24 mouse cellular contexts compared by ENCODE assay signal in genomic region chr11:98335250-98335649, GRCm38 (mm10). TPM values are rescaled to one million over a fixed set of nuclear protein-coding genes. Genes with fewer than 3 reads are reported as not detected.
DNase-seq lines count a peak whose midpoint lies in the region; ATAC-seq and TF ChIP-seq lines count a peak whose summit lies in the region.
"Had no signal": no experiment of that assay in that cellular context is flagged by ENCODE, and none has a peak within 500 bp of the region (broad histone marks: within the 10 kb centered on the region; RNA-seq: fewer than 3 reads in every experiment).

No protein-coding gene starts in this region.

- H3K27ac ChIP-seq in forebrain, embryonic 13.5 days = peak overlapping the region; percentile 86; the same call in 1 of the 2 replicates
- no peak overlapping the region for H3K27ac ChIP-seq in forebrain, embryonic 10.5 days
- no peak overlapping the region for H3K27ac ChIP-seq in lung, embryonic 14.5 days (ENCODE audit: low read depth)
- H3K27ac ChIP-seq: embryonic facial prominence, embryonic 10.5 days; gastrocnemius, adult 2 months; heart, embryonic 10.5 days; hindbrain, embryonic 10.5 days; kidney, postnatal 0 days; limb, embryonic 13.5 days; midbrain, embryonic 10.5 days had no signal

- peaks cover 94% of the 10 kb centered on the region for H3K27me3 ChIP-seq in forebrain, embryonic 13.5 days
- H3K27me3 ChIP-seq in forebrain, embryonic 10.5 days (ENCODE audit: poor library complexity, severe bottlenecking) = peaks cover 100% of the 10 kb centered on the region
- H3K27me3 ChIP-seq in lung, embryonic 14.5 days (ENCODE audit: insufficient read depth, low read length) = peaks cover 99% of the 10 kb centered on the region

- no peaks in the 10 kb centered on the region for H3K9me3 ChIP-seq in forebrain, embryonic 13.5 days (replicated peaks)
- no peaks in the 10 kb centered on the region for H3K9me3 ChIP-seq in forebrain, embryonic 10.5 days
- no peaks in the 10 kb centered on the region for H3K9me3 ChIP-seq in lung, embryonic 14.5 days (ENCODE audit: low read depth, low read length)
- H3K9me3 ChIP-seq: embryonic facial prominence, embryonic 10.5 days; heart, embryonic 10.5 days; hindbrain, embryonic 10.5 days; limb, embryonic 13.5 days; midbrain, embryonic 10.5 days had no signal

- 8% methylated on average over 9 of the region's 9 CpGs for WGBS in forebrain, embryonic 13.5 days
- 8% methylated on average over 9 of the region's 9 CpGs for WGBS in forebrain, embryonic 10.5 days
- 5% methylated on average over 9 of the region's 9 CpGs for WGBS in lung, embryonic 14.5 days

- DNase-seq in CD4-positive, CD25-positive, alpha-beta regulatory T cell, adult 2 months (ENCODE audit: low read depth, low spot score) = peak; percentile 48
- DNase-seq in forebrain, embryonic 10.5 days (ENCODE audit: extremely low spot score, low spot score) = no peak
- DNase-seq in lung, embryonic 14.5 days = peak; percentile 45
- no peak for DNase-seq in lung, postnatal 36 days
- no peak for DNase-seq in ovary, postnatal 14 days (ENCODE audit: low spot score)
- DNase-seq in testis, postnatal 10 days (ENCODE audit: low spot score) = no peak
- DNase-seq: adrenal gland, postnatal 10 days; gastrocnemius, adult 2 months; kidney, adult 18-20 months; lung, postnatal 14 days; retina, postnatal 1 day; thymus, postnatal 14 days had no signal

- TF ChIP-seq CTCF in lung, embryonic 14.5 days (IDR thresholded peaks at IDR 0.05; ENCODE audit: low read depth) = no peak

- H3K36me3 ChIP-seq in forebrain, embryonic 13.5 days (ENCODE audit: poor library complexity, severe bottlenecking) = no peaks in the 10 kb centered on the region
- H3K36me3 ChIP-seq in forebrain, embryonic 10.5 days (replicated peaks) = no peaks in the 10 kb centered on the region
- no peaks in the 10 kb centered on the region for H3K36me3 ChIP-seq in lung, embryonic 14.5 days (ENCODE audit: insufficient read depth)
- H3K36me3 ChIP-seq: embryonic facial prominence, embryonic 10.5 days; heart, embryonic 10.5 days; hindbrain, embryonic 10.5 days; limb, embryonic 13.5 days; midbrain, embryonic 10.5 days had no signal

- no peak for ATAC-seq in CD4-positive, CD25-positive, alpha-beta regulatory T cell, adult 4 months
- no peak for ATAC-seq in forebrain, embryonic 13.5 days
- ATAC-seq in lung, embryonic 14.5 days (ENCODE audit: insufficient read depth) = no peak

- H3K4me1 ChIP-seq in forebrain, embryonic 13.5 days = peaks cover 73% of the 10 kb centered on the region
- H3K4me1 ChIP-seq in forebrain, embryonic 10.5 days = peaks cover 36% of the 10 kb centered on the region
- H3K4me1 ChIP-seq in lung, embryonic 14.5 days (ENCODE audit: insufficient read depth) = no peaks in the 10 kb centered on the region

- H3K9ac ChIP-seq in forebrain, embryonic 13.5 days = no peak overlapping the region
- no peak overlapping the region for H3K9ac ChIP-seq in lung, embryonic 14.5 days
- H3K9ac ChIP-seq: limb, embryonic 13.5 days had no signal

- H3K4me2 ChIP-seq in forebrain, embryonic 13.5 days = peak overlapping the region; percentile 60; the same call in 1 of the 2 replicates
- no peak overlapping the region for H3K4me2 ChIP-seq in lung, embryonic 14.5 days

- no peak overlapping the region for H3K4me3 ChIP-seq in forebrain, embryonic 13.5 days
- no peak overlapping the region for H3K4me3 ChIP-seq in forebrain, embryonic 10.5 days
- H3K4me3 ChIP-seq in lung, embryonic 14.5 days (ENCODE audit: low read depth, low read length) = no peak overlapping the region
- H3K4me3 ChIP-seq: gastrocnemius, adult 2 months had no signal

RNA-seq across cellular contexts. Expression of gene Neurod2, which starts 5.8 kb away (rescaled TPM):
- polyA plus RNA-seq in CD4-positive, CD25-positive, alpha-beta regulatory T cell, adult 4 months (2017; shearing (Covaris generic)) = not detected
- polyA plus RNA-seq in forebrain, embryonic 13.5 days (2015; fragmentation: Nextera tagmentation; extraction: Ambion mirVana) = 45.4 and 72.1 TPM in 2 replicates
- polyA plus RNA-seq in forebrain, embryonic 10.5 days (2016; fragmentation: Nextera tagmentation; extraction: Ambion mirVana) = 0.14 TPM in 1 of 2 replicates, not detected in the other
- polyA plus RNA-seq in lung, embryonic 14.5 days (2014; fragmentation: Nextera tagmentation; extraction: Ambion mirVana) = not detected in 2 replicates
- polyA plus RNA-seq: embryonic facial prominence, embryonic 10.5 days; gonadal fat pad, adult 2 months; heart, embryonic 10.5 days; heart, postnatal 0 days; kidney, postnatal 0 days; limb, embryonic 13.5 days; liver, embryonic 16.5 days had no signal

RNA-seq across cellular contexts. Expression of gene Ppp1r1b, which starts 13.0 kb away (rescaled TPM):
- polyA plus RNA-seq in CD4-positive, CD25-positive, alpha-beta regulatory T cell, adult 4 months (2017; shearing (Covaris generic)) = not detected
- 14.6 and 20.0 TPM in 2 replicates for polyA plus RNA-seq in forebrain, embryonic 13.5 days (2015; fragmentation: Nextera tagmentation; extraction: Ambion mirVana)
- 0.23 and 0.41 TPM in 2 replicates for polyA plus RNA-seq in forebrain, embryonic 10.5 days (2016; fragmentation: Nextera tagmentation; extraction: Ambion mirVana)
- 0.53 and 1.3 TPM in 2 replicates for polyA plus RNA-seq in lung, embryonic 14.5 days (2014; fragmentation: Nextera tagmentation; extraction: Ambion mirVana)

RNA-seq across cellular contexts. Expression of gene Stard3, which starts 22.9 kb away (rescaled TPM):
- 10 to 100 TPM; 41.2 to 63.9 TPM for polyA plus RNA-seq in CD4-positive, CD25-positive, alpha-beta regulatory T cell, adult 4 months (2017; shearing (Covaris generic))
- polyA plus RNA-seq in forebrain, embryonic 13.5 days (2015; fragmentation: Nextera tagmentation; extraction: Ambion mirVana) = 44.0 and 45.5 TPM in 2 replicates
- 39.8 and 41.0 TPM in 2 replicates for polyA plus RNA-seq in forebrain, embryonic 10.5 days (2016; fragmentation: Nextera tagmentation; extraction: Ambion mirVana)
- 38.2 and 42.7 TPM in 2 replicates for polyA plus RNA-seq in lung, embryonic 14.5 days (2014; fragmentation: Nextera tagmentation; extraction: Ambion mirVana)

RNA-seq across cellular contexts. Expression of gene Tcap, which starts 48.4 kb away (rescaled TPM):
- polyA plus RNA-seq in CD4-positive, CD25-positive, alpha-beta regulatory T cell, adult 4 months (2017; shearing (Covaris generic)) = not detected
- polyA plus RNA-seq in forebrain, embryonic 13.5 days (2015; fragmentation: Nextera tagmentation; extraction: Ambion mirVana) = 0.18 and 0.19 TPM in 2 replicates
- polyA plus RNA-seq in forebrain, embryonic 10.5 days (2016; fragmentation: Nextera tagmentation; extraction: Ambion mirVana) = 0.15 TPM in 1 of 2 replicates, not detected in the other
- 3.8 TPM in 1 of 2 replicates, not detected in the other for polyA plus RNA-seq in lung, embryonic 14.5 days (2014; fragmentation: Nextera tagmentation; extraction: Ambion mirVana)
- polyA plus RNA-seq: embryonic facial prominence, embryonic 10.5 days; midbrain, embryonic 10.5 days; midbrain, postnatal 0 days had no signal

RNA-seq across cellular contexts. Expression of gene Pnmt, which starts 51.0 kb away (rescaled TPM):
- polyA plus RNA-seq in CD4-positive, CD25-positive, alpha-beta regulatory T cell, adult 4 months (2017; shearing (Covaris generic)) = not detected
- polyA plus RNA-seq in forebrain, embryonic 13.5 days (2015; fragmentation: Nextera tagmentation; extraction: Ambion mirVana) = 0.35 TPM in 1 of 2 replicates, not detected in the other
- not detected in 2 replicates for polyA plus RNA-seq in forebrain, embryonic 10.5 days (2016; fragmentation: Nextera tagmentation; extraction: Ambion mirVana)
- polyA plus RNA-seq in lung, embryonic 14.5 days (2014; fragmentation: Nextera tagmentation; extraction: Ambion mirVana) = not detected in 2 replicates
- polyA plus RNA-seq: heart, postnatal 0 days; midbrain, embryonic 10.5 days had no signal

Comparison
In these comparisons a context has a peak if more than half of its experiments do, and no peak if none do; other contexts are left out.
1. DNase-seq: peak in CD4-positive, CD25-positive, alpha-beta regulatory T cell, adult 2 months (single experiment) and lung, embryonic 14.5 days (single experiment); none in forebrain, embryonic 10.5 days (single experiment), lung, postnatal 36 days (single experiment), ovary, postnatal 14 days (single experiment) and testis, postnatal 10 days (single experiment).
2. RNA of gene Neurod2, which starts 5.8 kb away (polyA plus RNA-seq): 45.4 to 72.1 TPM in forebrain, embryonic 13.5 days; 0.14 TPM in forebrain, embryonic 10.5 days, not detected in CD4-positive, CD25-positive, alpha-beta regulatory T cell, adult 4 months and not detected in lung, embryonic 14.5 days; every median in the first group is over 10 times any median in the second.